Mouse (Mus musculus) cerebellum, adult 9-10 months (tissue): ENCODE data around the gene Man2a2.
"Not testable (repeated sequence)": the region's sequence is repeated elsewhere in the genome, so short reads cannot be mapped to it uniquely, and the experiment has no call there.

Source experiments
- DNase-seq: peaks from one replicate; pipeline ENCODE4 v3.0.0; 2022

Gene Man2a2

GRCm38 (mm10) chr7:80330278-80330677 lies 40.9 kb downstream of the Man2a2 start:
- DNase-seq = peak; percentile 66

GRCm38 (mm10) chr7:80326076-80326475 lies 45.1 kb downstream of the Man2a2 start:
- peak; percentile 63 for DNase-seq

- peak; percentile 54 for DNase-seq
Observed at GRCm38 (mm10) chr7:80325292-80325868, 45.8 kb downstream of the Man2a2 start.

GRCm38 (mm10) chr7:80324816-80325119 lies 46.4 kb downstream of the Man2a2 start:
- DNase-seq = not testable (repeated sequence)

- peak; percentile 97 for DNase-seq
Observed at GRCm38 (mm10) chr7:80324043-80324815, 46.9 kb downstream of the Man2a2 start, which contains the start of gene Rccd1. TSS of gene Rccd1 (minus strand) at chr7:80324454.

GRCm38 (mm10) chr7:80323336-80323735 lies 47.8 kb downstream of the Man2a2 start:
- DNase-seq = peak; percentile 50

GRCm38 (mm10) chr7:80319846-80320496 lies 51.2 kb downstream of the Man2a2 start:
- DNase-seq = no peak

GRCm38 (mm10) chr7:80318670-80319069 lies 52.5 kb downstream of the Man2a2 start:
- no peak for DNase-seq

- DNase-seq = peak; percentile 18
Observed at GRCm38 (mm10) chr7:80317439-80318115, 53.6 kb downstream of the Man2a2 start.

- no peak for DNase-seq
Observed at GRCm38 (mm10) chr7:80315733-80316132, 55.4 kb downstream of the Man2a2 start.

- no peak for DNase-seq
Observed at GRCm38 (mm10) chr7:80310771-80311170, 60.4 kb downstream of the Man2a2 start.

- no peak for DNase-seq
Observed at GRCm38 (mm10) chr7:80307766-80308165, 63.4 kb downstream of the Man2a2 start.

GRCm38 (mm10) chr7:80301522-80301921 lies 69.7 kb downstream of the Man2a2 start:
- DNase-seq = no peak

- no peak for DNase-seq
Observed at GRCm38 (mm10) chr7:80299568-80299967, 71.6 kb downstream of the Man2a2 start.
